Mouse (Mus musculus): ENCODE measurements at regions not wholly inside any gene's neighbourhood (a gene's known extent, or its start where the extent isn't known, plus 50 kb on each side); places are given as distances from the start of the nearest gene placed in this dataset.
A peak's percentile ranks its signal among the peaks of the same experiment; 100 is the strongest.

DNA sequence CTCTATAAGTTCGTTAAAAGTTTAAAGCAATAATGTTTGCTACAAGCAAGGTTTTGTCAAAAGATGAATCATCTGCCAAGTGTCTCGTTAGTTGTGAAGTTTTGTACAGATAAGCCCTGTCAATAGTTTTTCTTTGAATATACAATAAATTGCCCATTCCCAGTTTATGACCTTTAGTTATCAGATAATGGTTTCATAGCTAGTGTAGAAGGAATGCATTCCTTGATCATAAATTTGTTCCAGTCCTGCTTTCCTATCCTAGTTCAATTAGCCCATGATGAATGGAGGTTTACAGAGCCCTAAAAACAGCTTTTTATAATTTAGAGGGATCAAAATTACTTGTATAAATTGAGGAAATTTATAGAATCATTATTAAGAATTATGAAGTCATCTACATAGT, 62.5 kb upstream of the Lrch2 start:
- 60% methylated on average over 2 of the region's 2 CpGs for WGBS
- TF ChIP-seq CTCF (IDR thresholded peaks at IDR 0.05; ENCODE audit: borderline replicate concordance, insufficient read depth, low read depth, low read length), result no peak
- TF ChIP-seq POLR2A (IDR thresholded peaks at IDR 0.05; ENCODE audit: borderline replicate concordance, insufficient read depth, low read length), result no peak

DNA sequence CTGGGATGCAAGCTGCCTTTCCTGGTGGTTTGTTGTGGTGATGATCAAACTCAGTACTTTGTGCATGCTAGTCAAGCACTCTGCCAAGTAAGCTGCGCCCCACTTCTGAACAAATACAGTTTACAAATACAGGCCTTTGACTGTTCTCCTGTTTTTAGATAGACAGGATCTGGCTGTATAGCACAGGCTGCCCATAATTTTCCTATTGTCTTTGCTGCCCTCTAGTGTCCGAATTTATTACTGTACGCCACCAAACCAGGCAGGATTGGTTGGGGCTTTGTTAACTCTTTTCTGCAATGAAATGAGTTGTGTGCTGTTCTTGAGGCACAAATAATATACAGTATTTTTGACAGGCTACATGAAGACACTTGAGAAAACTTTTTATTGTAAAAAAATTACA, 54.8 kb upstream of the Lrch2 start:
- no peak overlapping the region for H3K27ac ChIP-seq (ENCODE audit: insufficient read depth, low read length)
- WGBS, result 6% methylated on average over 3 of the region's 3 CpGs
- peak; percentile 16 to 39 for DNase-seq
- no peak overlapping the region for H3K4me3 ChIP-seq (replicated peaks; ENCODE audit: insufficient read depth, low read depth, low read length)
- H3K4me1 ChIP-seq (ENCODE audit: control insufficient read depth, insufficient read depth, low read length), result no peaks in the 10 kb centered on the region
- no peaks in the 10 kb centered on the region for H3K27me3 ChIP-seq (ENCODE audit: control insufficient read depth, insufficient read depth, low read length)
- no peak for TF ChIP-seq POLR2A (IDR thresholded peaks at IDR 0.05; ENCODE audit: borderline replicate concordance, insufficient read depth, low read length)
- TF ChIP-seq CTCF (IDR thresholded peaks at IDR 0.05; ENCODE audit: borderline replicate concordance, insufficient read depth, low read depth, low read length), result no peak

More for the DNA sequence above, 62.5 kb upstream of the Lrch2 start:
- Histone ChIP-seq H3K27me3 (ENCODE audit: control insufficient read depth, insufficient read depth, low read length) (no peaks in the 10 kb centered on the region), H3K27ac (ENCODE audit: insufficient read depth, low read length) (no peak overlapping the region), H3K4me1 (ENCODE audit: control insufficient read depth, insufficient read depth, low read length) (no peaks in the 10 kb centered on the region), H3K4me3 (replicated peaks; ENCODE audit: insufficient read depth, low read depth, low read length) (no peak overlapping the region)
- DNase-seq, result no peak
